Mouse (Mus musculus): ENCODE measurements around the gene Coro1c. TPM values are rescaled to one million over a fixed set of nuclear protein-coding genes. Genes with fewer than 3 reads are reported as not detected.

Gene Coro1c
- 91.1 and 99.4 TPM in 2 replicates for polyA plus RNA-seq (2016; fragmentation: Nextera tagmentation; extraction: Ambion mirVana)

DNA sequence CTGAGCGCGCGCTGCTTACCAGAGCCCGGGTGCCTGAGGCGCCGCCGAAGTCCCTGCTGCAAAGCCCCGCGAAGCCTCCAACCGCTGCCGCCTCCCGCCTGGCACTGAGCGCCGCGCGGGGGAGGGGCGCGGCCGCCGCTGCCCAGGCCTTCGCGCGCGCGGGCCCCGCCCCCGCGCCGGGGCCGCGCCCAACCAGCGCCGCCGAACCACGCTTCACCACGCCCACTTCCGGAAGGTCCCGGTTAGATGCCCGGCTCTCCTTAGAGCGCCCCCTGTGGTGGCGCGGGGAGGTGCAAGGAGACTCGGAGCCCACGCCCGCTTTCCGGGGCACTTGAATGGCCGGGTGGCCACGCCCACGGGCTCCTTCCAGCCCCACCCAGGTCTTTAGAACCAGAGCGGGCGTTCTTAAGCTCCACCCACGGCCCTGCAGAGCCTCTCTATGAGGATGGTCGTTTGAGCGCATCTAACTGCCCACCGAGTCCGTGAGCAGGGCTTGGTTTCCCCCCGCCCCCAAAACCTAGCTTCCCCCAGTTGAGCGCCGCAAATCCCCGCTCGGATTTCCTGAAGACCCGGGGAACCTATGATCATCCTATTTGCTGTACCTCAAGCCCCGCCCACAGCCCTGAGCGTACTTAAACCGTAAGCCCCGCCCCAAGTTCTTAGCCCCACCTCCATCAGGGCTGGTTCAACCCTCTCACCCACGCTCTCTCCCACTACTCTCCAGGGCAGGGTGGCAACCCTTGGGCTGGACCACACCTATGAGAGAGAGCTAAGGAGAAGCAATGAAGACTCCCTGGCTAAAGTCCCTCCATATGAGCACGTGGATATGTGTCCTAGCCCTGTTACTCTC, at the start of gene Coro1c:
Coro1c (minus strand) TSS at position 167 of the 850 bp plus-strand sequence.
- Histone ChIP-seq H3K4me3 (replicated peaks) (peak within 1 kb of the TSS; percentile 97), H3K9me3 (no peaks in the 10 kb centered on the region), H3K36me3 (no peaks in the 10 kb centered on the region), H3K9ac (replicated peaks) (peak within 1 kb of the TSS; percentile 90), H3K27me3 (no peaks in the 10 kb centered on the region), H3K4me1 (replicated peaks) (peaks cover 20% of the 10 kb centered on the region), H3K27ac (peak within 1 kb of the TSS; percentile 92), H3K4me2 (peak within 1 kb of the TSS; percentile 85)
- under 1% methylated on average over 62 of the region's 68 CpGs for WGBS
- ATAC-seq (ENCODE audit: insufficient number of reproducible peaks, insufficient read depth, low FRiP score, low TSS enrichment, low read depth): peak; percentile 84

DNA sequence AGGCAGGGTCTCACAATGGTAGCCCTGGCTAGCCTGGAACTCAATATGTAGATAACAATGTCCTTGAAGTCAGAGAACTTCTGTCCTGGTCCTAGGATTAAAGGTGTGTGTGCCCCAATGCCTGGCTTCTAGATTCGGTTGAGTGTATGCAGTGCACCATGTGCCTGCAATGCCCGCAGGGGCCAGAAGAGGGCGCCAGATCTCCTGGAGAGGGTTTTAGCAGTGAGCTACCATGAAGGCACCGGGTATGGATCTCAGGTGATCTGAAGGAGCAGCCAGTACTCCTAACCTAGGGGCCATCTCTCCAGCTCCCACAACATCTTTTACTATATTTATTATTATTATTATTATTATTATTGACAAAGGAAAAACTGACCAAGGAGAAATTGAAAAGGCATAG, 48.0 kb upstream of the Coro1c start:
- no peak for ATAC-seq (ENCODE audit: insufficient number of reproducible peaks, insufficient read depth, low FRiP score, low TSS enrichment, low read depth)
- Histone ChIP-seq H3K4me3 (replicated peaks) (no peak overlapping the region), H3K4me2 (no peak overlapping the region), H3K4me1 (replicated peaks) (peaks cover 17% of the 10 kb centered on the region), H3K9me3 (no peaks in the 10 kb centered on the region), H3K36me3 (peaks cover 68% of the 10 kb centered on the region), H3K27ac (no peak overlapping the region), H3K9ac (replicated peaks) (no peak overlapping the region), H3K27me3 (no peaks in the 10 kb centered on the region)
- WGBS: 5% methylated on average over 4 of the region's 4 CpGs

DNA sequence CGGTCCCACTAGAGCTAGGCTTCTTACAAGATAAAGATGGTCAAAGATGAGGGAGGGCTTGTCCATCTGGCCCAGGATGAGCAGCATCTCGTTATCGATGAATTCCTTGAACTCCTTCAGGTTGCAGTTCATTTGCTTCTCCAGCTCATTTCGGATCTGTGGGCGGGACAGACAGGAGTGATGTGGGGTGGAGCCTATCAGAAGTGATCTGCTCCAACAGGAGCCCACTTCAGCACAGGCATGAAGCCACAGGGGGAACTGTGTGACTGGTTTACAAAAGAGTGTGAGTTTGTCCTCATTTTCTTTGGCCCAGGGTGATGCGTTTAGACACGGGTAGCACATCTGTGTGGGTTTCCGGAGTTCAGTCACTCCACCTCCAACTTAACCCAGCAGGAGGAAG, 47.1 kb upstream of the Coro1c start:
- Histone ChIP-seq H3K27me3 (no peaks in the 10 kb centered on the region), H3K27ac (no peak overlapping the region), H3K36me3 (peaks cover 68% of the 10 kb centered on the region), H3K9ac (replicated peaks) (no peak overlapping the region), H3K4me3 (replicated peaks) (no peak overlapping the region), H3K4me1 (replicated peaks) (peaks cover 17% of the 10 kb centered on the region), H3K9me3 (no peaks in the 10 kb centered on the region), H3K4me2 (no peak overlapping the region)
- 88% methylated on average over 8 of the region's 8 CpGs for WGBS
- ATAC-seq (ENCODE audit: insufficient number of reproducible peaks, insufficient read depth, low FRiP score, low TSS enrichment, low read depth): no peak

DNA sequence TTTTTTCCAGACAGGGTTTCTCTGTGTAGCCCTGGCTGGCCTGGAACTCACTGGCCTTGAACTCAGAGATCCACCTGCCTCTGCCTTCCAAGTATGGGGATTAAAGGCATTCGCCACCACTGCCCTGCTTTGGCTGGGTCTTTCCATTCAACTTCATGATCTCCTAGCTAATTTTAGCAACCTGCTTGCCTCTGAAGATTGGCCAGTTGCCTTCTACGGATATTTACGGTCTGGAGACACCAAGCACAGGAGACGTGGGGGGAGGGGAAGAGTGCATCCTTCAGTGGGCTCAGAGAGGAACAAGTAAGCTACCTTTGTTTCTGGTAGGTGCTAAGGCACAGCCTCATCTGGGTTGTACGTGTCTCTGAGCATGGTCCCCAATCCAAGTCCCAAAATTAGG, 46.7 kb upstream of the Coro1c start:
- no peak for ATAC-seq (ENCODE audit: insufficient number of reproducible peaks, insufficient read depth, low FRiP score, low TSS enrichment, low read depth)
- WGBS: 79% methylated on average over 5 of the region's 5 CpGs
- peaks cover 68% of the 10 kb centered on the region for H3K36me3 ChIP-seq
- H3K4me3 ChIP-seq (replicated peaks): no peak overlapping the region
- H3K4me1 ChIP-seq (replicated peaks): peaks cover 17% of the 10 kb centered on the region
- H3K9me3 ChIP-seq: no peaks in the 10 kb centered on the region
- no peak overlapping the region for H3K27ac ChIP-seq
- H3K27me3 ChIP-seq: no peaks in the 10 kb centered on the region
- H3K9ac ChIP-seq (replicated peaks): no peak overlapping the region
- H3K4me2 ChIP-seq: no peak overlapping the region

DNA sequence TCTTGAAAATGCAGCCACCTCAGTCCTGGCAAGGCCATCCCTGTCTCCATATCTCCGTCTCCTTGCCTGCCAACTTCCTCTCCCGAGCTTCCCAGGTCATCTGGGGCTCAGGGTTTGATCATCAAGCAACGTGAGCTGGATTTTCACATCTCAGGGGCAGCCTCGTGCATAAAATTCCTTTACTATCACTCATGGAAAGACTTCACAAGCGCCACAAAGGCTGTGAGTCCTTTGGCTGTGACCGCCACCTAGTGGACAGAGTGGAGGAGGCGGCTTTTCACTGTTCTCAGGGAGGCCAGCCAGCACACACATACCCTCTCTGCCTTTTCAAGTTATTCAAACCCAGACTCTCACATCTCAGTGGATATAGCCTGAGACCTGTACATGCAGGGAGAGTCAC, 45.9 kb upstream of the Coro1c start:
- no peak; the same call in 1 of the 2 replicates for ATAC-seq (ENCODE audit: insufficient number of reproducible peaks, insufficient read depth, low FRiP score, low TSS enrichment, low read depth)
- peaks cover 77% of the 10 kb centered on the region for H3K36me3 ChIP-seq
- H3K4me3 ChIP-seq (replicated peaks): no peak overlapping the region
- no peaks in the 10 kb centered on the region for H3K9me3 ChIP-seq
- H3K9ac ChIP-seq (replicated peaks): no peak overlapping the region
- WGBS: 12% methylated on average over 7 of the region's 7 CpGs
- H3K27me3 ChIP-seq: no peaks in the 10 kb centered on the region
- no peak overlapping the region for H3K4me2 ChIP-seq
- no peak overlapping the region for H3K27ac ChIP-seq
- H3K4me1 ChIP-seq (replicated peaks): peaks cover 13% of the 10 kb centered on the region

DNA sequence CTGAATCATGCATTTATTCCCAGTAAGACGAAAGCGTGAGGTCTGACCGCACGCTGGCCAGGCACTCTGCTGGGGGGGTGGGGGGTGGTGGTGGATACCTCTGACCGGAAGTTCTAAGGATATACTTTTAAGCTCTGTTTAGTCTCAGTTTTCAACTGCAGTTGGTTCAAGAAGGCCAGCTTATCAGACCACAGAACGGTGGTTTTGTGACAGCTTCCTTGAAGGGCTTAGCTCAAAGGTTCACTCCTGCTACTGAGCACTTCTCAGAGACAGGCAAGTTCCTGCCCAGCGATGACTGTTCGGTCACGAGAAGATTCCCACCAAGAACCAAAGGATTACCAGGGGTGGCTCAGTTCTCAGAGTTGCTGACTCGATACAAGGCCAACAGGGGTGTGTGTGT, 44.0 kb upstream of the Coro1c start:
- H3K9ac ChIP-seq (replicated peaks): no peak overlapping the region; the same call in 1 of the 2 replicates
- 84% methylated on average over 10 of the region's 10 CpGs for WGBS
- H3K4me3 ChIP-seq (replicated peaks): no peak overlapping the region
- no peaks in the 10 kb centered on the region for H3K27me3 ChIP-seq
- H3K36me3 ChIP-seq: peaks cover 84% of the 10 kb centered on the region
- no peaks in the 10 kb centered on the region for H3K9me3 ChIP-seq
- H3K4me1 ChIP-seq (replicated peaks): no peaks in the 10 kb centered on the region; the same call in 1 of the 2 replicates
- H3K4me2 ChIP-seq: no peak overlapping the region
- no peak for ATAC-seq (ENCODE audit: insufficient number of reproducible peaks, insufficient read depth, low FRiP score, low TSS enrichment, low read depth)
- H3K27ac ChIP-seq: no peak overlapping the region

DNA sequence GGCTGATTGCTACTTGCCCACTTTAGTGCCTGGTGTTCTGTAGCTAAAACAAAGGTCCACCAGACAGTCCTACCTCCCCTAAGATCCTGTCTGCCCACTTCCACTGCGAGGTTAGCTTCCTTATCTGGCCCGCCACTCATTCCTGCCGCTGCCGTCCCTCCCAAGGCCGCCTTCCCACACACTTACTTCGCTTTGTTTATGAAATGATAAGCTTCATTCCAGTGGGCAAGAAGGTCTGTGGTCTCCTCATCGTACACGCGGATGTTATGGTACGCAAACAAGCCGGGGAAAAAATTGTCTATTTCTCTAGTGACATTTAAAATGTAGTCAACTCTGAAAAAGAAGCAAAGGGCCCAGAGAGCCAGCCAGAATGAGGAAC, 43.1 kb upstream of the Coro1c start:
- H3K27me3 ChIP-seq: no peaks in the 10 kb centered on the region
- 90% methylated on average over 11 of the region's 11 CpGs for WGBS

DNA sequence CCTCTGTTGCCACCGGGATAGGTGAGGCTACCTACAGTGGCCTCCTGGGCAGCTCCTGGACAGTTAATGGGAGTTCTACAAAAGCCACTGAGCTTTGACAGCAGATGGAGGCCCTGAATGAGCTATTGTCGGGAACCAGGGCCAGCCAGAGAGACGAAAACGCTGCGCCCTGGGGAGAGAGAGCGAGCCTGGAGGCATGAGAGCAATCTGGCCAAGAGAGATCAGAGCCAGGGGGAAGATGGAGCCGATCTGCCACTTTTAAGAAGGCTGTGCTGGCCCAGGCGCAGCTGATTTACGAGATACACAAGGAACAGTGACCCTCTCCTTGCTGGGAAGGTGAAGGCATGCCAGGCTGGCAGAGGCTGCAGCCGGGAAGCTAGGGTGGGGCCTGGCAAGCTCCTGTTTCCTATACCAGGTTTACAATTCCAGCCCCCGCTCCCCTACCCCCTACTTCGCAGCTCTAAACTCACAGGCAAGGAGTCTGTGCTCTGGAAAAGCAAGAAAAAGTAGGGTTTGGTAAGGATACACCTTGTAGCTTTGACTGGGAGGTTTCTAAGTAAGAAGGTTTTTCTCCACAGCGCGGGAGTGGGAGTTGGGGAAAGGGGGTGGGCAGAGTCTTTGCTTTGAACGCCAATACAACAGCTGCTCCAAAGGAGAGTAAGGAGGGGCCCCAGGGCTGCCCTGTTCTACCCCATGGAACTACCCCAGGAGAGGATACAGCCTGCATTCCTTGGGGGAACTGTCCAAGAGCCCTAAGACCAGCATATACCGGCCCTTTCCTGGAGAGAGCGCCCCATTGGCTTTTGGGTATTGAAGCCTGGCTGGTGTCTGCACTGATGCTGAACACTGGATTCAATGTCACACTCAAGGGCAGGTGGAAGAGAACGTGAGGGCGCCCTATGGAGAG, 42.5 kb upstream of the Coro1c start:
- no peak for ATAC-seq (ENCODE audit: insufficient number of reproducible peaks, insufficient read depth, low FRiP score, low TSS enrichment, low read depth)
- Histone ChIP-seq H3K4me3 (replicated peaks) (no peak overlapping the region), H3K9me3 (no peaks in the 10 kb centered on the region), H3K4me2 (no peak overlapping the region), H3K9ac (replicated peaks) (peak overlapping the region; percentile 23; the same call in 1 of the 2 replicates), H3K27me3 (no peaks in the 10 kb centered on the region), H3K27ac (no peak overlapping the region), H3K36me3 (peaks cover 87% of the 10 kb centered on the region), H3K4me1 (replicated peaks) (no peaks in the 10 kb centered on the region; the same call in 1 of the 2 replicates)
- WGBS: 75% methylated on average over 19 of the region's 19 CpGs

More for the DNA sequence above, 43.1 kb upstream of the Coro1c start:
- H3K4me3 ChIP-seq (replicated peaks): no peak overlapping the region
- ATAC-seq (ENCODE audit: insufficient number of reproducible peaks, insufficient read depth, low FRiP score, low TSS enrichment, low read depth): no peak
- H3K4me1 ChIP-seq (replicated peaks): no peaks in the 10 kb centered on the region; the same call in 1 of the 2 replicates
- no peak overlapping the region for H3K27ac ChIP-seq
- no peak overlapping the region for H3K4me2 ChIP-seq
- peaks cover 84% of the 10 kb centered on the region for H3K36me3 ChIP-seq
- H3K9me3 ChIP-seq: no peaks in the 10 kb centered on the region
- H3K9ac ChIP-seq (replicated peaks): no peak overlapping the region

DNA sequence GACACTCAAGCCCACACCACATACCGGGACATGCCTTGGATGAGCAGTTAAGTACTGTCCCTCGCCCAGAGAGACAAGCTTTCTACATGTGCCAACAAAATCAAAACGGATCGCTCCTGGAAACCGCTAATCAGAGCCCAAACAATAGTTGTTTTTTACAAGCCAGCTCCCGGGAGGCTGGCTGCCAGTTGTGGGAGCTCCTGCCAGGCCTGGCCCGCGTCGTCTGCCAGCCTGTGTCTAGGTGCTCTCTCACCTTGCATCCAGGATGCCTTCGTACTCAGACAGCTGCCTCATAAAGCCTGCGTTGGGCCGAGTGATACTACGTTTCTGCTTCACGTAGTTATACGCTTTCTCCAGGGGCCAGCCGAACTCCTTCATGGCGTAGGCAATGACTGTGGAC, 41.6 kb upstream of the Coro1c start:
- H3K36me3 ChIP-seq: peaks cover 88% of the 10 kb centered on the region
- H3K4me2 ChIP-seq: no peak overlapping the region
- WGBS: 91% methylated on average over 17 of the region's 17 CpGs
- H3K9me3 ChIP-seq: no peaks in the 10 kb centered on the region
- H3K4me1 ChIP-seq (replicated peaks): no peaks in the 10 kb centered on the region; the same call in 1 of the 2 replicates
- no peak for ATAC-seq (ENCODE audit: insufficient number of reproducible peaks, insufficient read depth, low FRiP score, low TSS enrichment, low read depth)
- no peak overlapping the region for H3K9ac ChIP-seq (replicated peaks)
- H3K27me3 ChIP-seq: no peaks in the 10 kb centered on the region
- no peak overlapping the region for H3K27ac ChIP-seq
- no peak overlapping the region for H3K4me3 ChIP-seq (replicated peaks)

DNA sequence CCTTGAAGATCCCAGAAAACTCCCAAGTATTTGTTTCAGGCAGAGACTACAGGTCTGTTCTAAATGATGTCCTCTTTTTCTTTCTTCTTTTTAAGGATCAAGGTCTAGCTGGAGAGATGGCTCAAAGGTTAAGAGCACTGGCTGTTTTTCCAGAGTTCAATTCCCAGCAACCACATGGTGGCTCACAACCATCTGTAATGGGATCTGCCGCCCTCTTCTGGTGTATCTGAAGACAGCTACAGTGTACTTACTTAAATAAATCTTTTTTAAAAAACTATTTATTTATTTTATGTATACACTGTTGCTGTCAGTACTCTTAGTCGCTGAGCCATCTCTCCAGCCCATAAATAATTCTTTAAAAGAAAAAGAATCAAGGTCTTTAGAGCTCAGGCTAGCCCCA, 38.7 kb upstream of the Coro1c start:
- Histone ChIP-seq H3K27ac (no peak overlapping the region), H3K9me3 (no peaks in the 10 kb centered on the region), H3K27me3 (no peaks in the 10 kb centered on the region), H3K4me2 (no peak overlapping the region), H3K9ac (replicated peaks) (no peak overlapping the region), H3K4me3 (replicated peaks) (no peak overlapping the region), H3K36me3 (peaks cover 98% of the 10 kb centered on the region), H3K4me1 (replicated peaks) (no peaks in the 10 kb centered on the region; the same call in 1 of the 2 replicates)
- no peak for ATAC-seq (ENCODE audit: insufficient number of reproducible peaks, insufficient read depth, low FRiP score, low TSS enrichment, low read depth)
- WGBS: 68% methylated on average over 2 of the region's 2 CpGs

DNA sequence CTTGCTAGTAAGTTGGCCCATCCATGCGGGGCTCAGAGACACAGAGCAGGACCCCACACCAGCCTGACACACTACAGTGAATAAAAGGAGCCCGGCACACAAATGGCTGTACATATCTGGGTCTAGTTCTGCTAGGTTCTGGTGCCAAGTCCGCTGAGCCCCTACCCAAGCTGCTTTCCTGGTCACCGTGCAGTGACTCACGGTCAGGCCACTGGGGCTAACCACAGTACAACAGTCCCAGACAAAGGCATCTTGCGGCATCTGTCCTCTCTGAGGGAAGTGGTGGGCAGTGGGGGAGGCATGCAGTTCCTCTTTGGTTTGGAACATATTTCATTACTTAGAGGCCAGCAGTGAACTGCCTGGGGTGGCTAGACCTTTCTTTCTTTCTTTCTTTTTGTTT, 36.6 kb upstream of the Coro1c start:
- Histone ChIP-seq H3K4me1 (replicated peaks) (no peaks in the 10 kb centered on the region), H3K27ac (no peak overlapping the region), H3K9ac (replicated peaks) (no peak overlapping the region), H3K9me3 (no peaks in the 10 kb centered on the region), H3K27me3 (no peaks in the 10 kb centered on the region), H3K4me2 (no peak overlapping the region), H3K36me3 (peaks cover 97% of the 10 kb centered on the region), H3K4me3 (replicated peaks) (no peak overlapping the region)
- 95% methylated on average over 6 of the region's 6 CpGs for WGBS
- no peak for ATAC-seq (ENCODE audit: insufficient number of reproducible peaks, insufficient read depth, low FRiP score, low TSS enrichment, low read depth)
